27 mouse cellular contexts compared by ENCODE assay signal in genomic region chr3:75269978-75270377, GRCm38 (mm10). TPM values are rescaled to one million over a fixed set of nuclear protein-coding genes. Genes with fewer than 3 reads are reported as not detected.
DNase-seq lines count a peak whose midpoint lies in the region; ATAC-seq and TF ChIP-seq lines count a peak whose summit lies in the region.
"Had no signal": no experiment of that assay in that cellular context is flagged by ENCODE, and none has a peak within 500 bp of the region (broad histone marks: within the 10 kb centered on the region; RNA-seq: fewer than 3 reads in every experiment).

Gene Serpini2 (minus strand): TSS chr3:75270078.

- TF ChIP-seq EP300 in stomach, postnatal 0 days (optimal IDR thresholded peaks at IDR 0.05), result no peak

- no peak within 1 kb of the TSS for H3K9ac ChIP-seq in intestine, embryonic 15.5 days
- H3K9ac ChIP-seq in intestine, postnatal 0 days (ENCODE audit: low read depth, low read length), result no peak within 1 kb of the TSS
- H3K9ac ChIP-seq in stomach, embryonic 15.5 days, result no peak within 1 kb of the TSS
- H3K9ac ChIP-seq in stomach, postnatal 0 days (ENCODE audit: low read length), result no peak within 1 kb of the TSS
- no peak within 1 kb of the TSS for H3K9ac ChIP-seq in intestine, embryonic 16.5 days (ENCODE audit: low read depth, low read length)
- H3K9ac ChIP-seq in stomach, embryonic 16.5 days (ENCODE audit: low read length), result no peak within 1 kb of the TSS

- no peak within 1 kb of the TSS for H3K4me3 ChIP-seq in intestine, embryonic 15.5 days (replicated peaks)
- H3K4me3 ChIP-seq in intestine, postnatal 0 days (ENCODE audit: low read depth, low read length), result no peak within 1 kb of the TSS
- H3K4me3 ChIP-seq in stomach, embryonic 15.5 days (replicated peaks), result no peak within 1 kb of the TSS
- no peak within 1 kb of the TSS for H3K4me3 ChIP-seq in stomach, postnatal 0 days (ENCODE audit: low read depth, low read length)
- H3K4me3 ChIP-seq in intestine, embryonic 16.5 days (ENCODE audit: low read length), result no peak within 1 kb of the TSS
- H3K4me3 ChIP-seq in stomach, embryonic 16.5 days (replicated peaks; ENCODE audit: low read length), result no peak within 1 kb of the TSS

- H3K4me1 ChIP-seq in intestine, embryonic 15.5 days (replicated peaks), result no peaks in the 10 kb centered on the region
- H3K4me1 ChIP-seq in intestine, postnatal 0 days (replicated peaks; ENCODE audit: control insufficient read depth, insufficient read depth, low read length), result no peaks in the 10 kb centered on the region
- no peaks in the 10 kb centered on the region for H3K4me1 ChIP-seq in stomach, embryonic 15.5 days
- no peaks in the 10 kb centered on the region for H3K4me1 ChIP-seq in stomach, postnatal 0 days (replicated peaks; ENCODE audit: control insufficient read depth, insufficient read depth)
- H3K4me1 ChIP-seq in intestine, embryonic 16.5 days (ENCODE audit: control insufficient read depth, insufficient read depth, low read length), result no peaks in the 10 kb centered on the region
- H3K4me1 ChIP-seq in stomach, embryonic 16.5 days (ENCODE audit: control insufficient read depth, insufficient read depth, low read length), result no peaks in the 10 kb centered on the region

- H3K27ac ChIP-seq in intestine, embryonic 15.5 days, result no peak within 1 kb of the TSS
- H3K27ac ChIP-seq in intestine, postnatal 0 days (ENCODE audit: low read depth, low read length), result no peak within 1 kb of the TSS
- H3K27ac ChIP-seq in stomach, embryonic 15.5 days, result no peak within 1 kb of the TSS
- H3K27ac ChIP-seq in stomach, postnatal 0 days (replicated peaks), result no peak within 1 kb of the TSS
- H3K27ac ChIP-seq in intestine, embryonic 16.5 days (ENCODE audit: low read length), result no peak within 1 kb of the TSS
- H3K27ac ChIP-seq in stomach, embryonic 16.5 days (ENCODE audit: low read length), result no peak within 1 kb of the TSS

- H3K9me3 ChIP-seq in intestine, embryonic 15.5 days, result no peaks in the 10 kb centered on the region
- no peaks in the 10 kb centered on the region for H3K9me3 ChIP-seq in intestine, postnatal 0 days (ENCODE audit: control insufficient read depth)
- no peaks in the 10 kb centered on the region for H3K9me3 ChIP-seq in stomach, embryonic 15.5 days
- H3K9me3 ChIP-seq in stomach, postnatal 0 days (ENCODE audit: control insufficient read depth, low read length), result no peaks in the 10 kb centered on the region
- no peaks in the 10 kb centered on the region for H3K9me3 ChIP-seq in intestine, embryonic 16.5 days (ENCODE audit: control insufficient read depth, low read length)
- H3K9me3 ChIP-seq in stomach, embryonic 16.5 days (replicated peaks; ENCODE audit: control insufficient read depth, low read length), result no peaks in the 10 kb centered on the region
- H3K9me3 ChIP-seq: G1E had no signal

- no peak for DNase-seq in stomach, postnatal 0 days (ENCODE audit: low spot score)
- no peak for DNase-seq in kidney, postnatal 25 days
- DNase-seq: adrenal gland, adult 2 months; adrenal gland, adult 8-10 months; adrenal gland, postnatal 10 days; adrenal gland, postnatal 14 days; adrenal gland, postnatal 25 days; adrenal gland, postnatal 36 days; B cell, adult 2 months; cerebellum, adult 11 months; cerebellum, adult 11-12 months had no signal

- no peaks in the 10 kb centered on the region for H3K27me3 ChIP-seq in intestine, embryonic 15.5 days (replicated peaks)
- no peaks in the 10 kb centered on the region for H3K27me3 ChIP-seq in intestine, postnatal 0 days (replicated peaks; ENCODE audit: control insufficient read depth, insufficient read depth, low read length)
- no peaks in the 10 kb centered on the region for H3K27me3 ChIP-seq in stomach, embryonic 15.5 days (replicated peaks)
- no peaks in the 10 kb centered on the region for H3K27me3 ChIP-seq in stomach, postnatal 0 days (ENCODE audit: control insufficient read depth, insufficient read depth, low read length)
- no peaks in the 10 kb centered on the region for H3K27me3 ChIP-seq in intestine, embryonic 16.5 days (replicated peaks; ENCODE audit: control insufficient read depth, insufficient read depth, low read length)
- no peaks in the 10 kb centered on the region for H3K27me3 ChIP-seq in stomach, embryonic 16.5 days (ENCODE audit: control insufficient read depth, insufficient read depth, low read length)
- H3K27me3 ChIP-seq: CH12.LX had no signal

- WGBS in intestine, embryonic 15.5 days, result 77% methylated on average over 2 of the region's 2 CpGs
- WGBS in intestine, postnatal 0 days, result 76% methylated on average over 2 of the region's 2 CpGs
- WGBS in stomach, embryonic 15.5 days, result 71% methylated on average over 2 of the region's 2 CpGs
- 69% methylated on average over 2 of the region's 2 CpGs for WGBS in stomach, postnatal 0 days
- 78% methylated on average over 2 of the region's 2 CpGs for WGBS in intestine, embryonic 16.5 days
- 77% methylated on average over 2 of the region's 2 CpGs for WGBS in stomach, embryonic 16.5 days

- no peak within 1 kb of the TSS for H3K4me2 ChIP-seq in intestine, embryonic 15.5 days (replicated peaks)
- no peak within 1 kb of the TSS for H3K4me2 ChIP-seq in intestine, postnatal 0 days (replicated peaks; ENCODE audit: low read depth)
- H3K4me2 ChIP-seq in stomach, embryonic 15.5 days, result no peak within 1 kb of the TSS
- no peak within 1 kb of the TSS for H3K4me2 ChIP-seq in stomach, postnatal 0 days (replicated peaks; ENCODE audit: low read depth)
- no peak within 1 kb of the TSS for H3K4me2 ChIP-seq in intestine, embryonic 16.5 days (ENCODE audit: low read depth, low read length)
- H3K4me2 ChIP-seq in stomach, embryonic 16.5 days (ENCODE audit: low read depth, low read length), result no peak within 1 kb of the TSS

- H3K36me3 ChIP-seq in intestine, embryonic 15.5 days, result no peaks in the 10 kb centered on the region
- no peaks in the 10 kb centered on the region for H3K36me3 ChIP-seq in intestine, postnatal 0 days (ENCODE audit: control insufficient read depth, insufficient read depth)
- no peaks in the 10 kb centered on the region for H3K36me3 ChIP-seq in stomach, embryonic 15.5 days
- no peaks in the 10 kb centered on the region for H3K36me3 ChIP-seq in stomach, postnatal 0 days (ENCODE audit: control insufficient read depth, insufficient read depth, low read length)
- no peaks in the 10 kb centered on the region for H3K36me3 ChIP-seq in intestine, embryonic 16.5 days (ENCODE audit: control insufficient read depth, insufficient read depth, low read length)
- no peaks in the 10 kb centered on the region for H3K36me3 ChIP-seq in stomach, embryonic 16.5 days (ENCODE audit: control insufficient read depth, insufficient read depth, low read length)
- H3K36me3 ChIP-seq: G1E had no signal

- no peak for TF ChIP-seq CTCF in intestine, postnatal 0 days (IDR thresholded peaks at IDR 0.05; ENCODE audit: low read depth)
- TF ChIP-seq CTCF in stomach, postnatal 0 days (IDR thresholded peaks at IDR 0.05; ENCODE audit: low read depth), result no peak

- ATAC-seq in intestine, embryonic 15.5 days, result no peak
- no peak for ATAC-seq in intestine, postnatal 0 days
- ATAC-seq in stomach, embryonic 15.5 days (ENCODE audit: insufficient read depth, low FRiP score, low read depth), result no peak; the same call in 1 of the 2 replicates
- ATAC-seq in stomach, postnatal 0 days (ENCODE audit: low FRiP score, low TSS enrichment), result no peak
- ATAC-seq in intestine, embryonic 16.5 days, result no peak
- no peak for ATAC-seq in stomach, embryonic 16.5 days (ENCODE audit: insufficient read depth, low FRiP score)
- no peak for ATAC-seq in megakaryocyte-erythroid progenitor cell, adult 5-6 weeks (replicated peaks; ENCODE audit: low FRiP score, low TSS enrichment, poor library complexity, severe bottlenecking)
- ATAC-seq: activated CD4-positive, CD25-positive, alpha-beta regulatory T cell, adult 4 months; CD4-positive, CD25-positive, alpha-beta regulatory T cell, adult 4 months; Patski had no signal

RNA-seq across cellular contexts. Expression of gene Serpini2, which starts in this region (rescaled TPM):
- 24.2 and 38.8 TPM in 2 replicates for polyA plus RNA-seq in intestine, embryonic 15.5 days (2015; fragmentation: Nextera tagmentation; extraction: Ambion mirVana)
- 0.10 and 0.21 TPM in 2 replicates for polyA plus RNA-seq in intestine, postnatal 0 days (2015; fragmentation: Nextera tagmentation; extraction: Ambion mirVana)
- 48.5 and 81.8 TPM in 2 replicates for polyA plus RNA-seq in stomach, embryonic 15.5 days (2015; fragmentation: Nextera tagmentation; extraction: Ambion mirVana)
- polyA plus RNA-seq in stomach, postnatal 0 days (2015; fragmentation: Nextera tagmentation; extraction: Ambion mirVana), result 0.08 and 0.15 TPM in 2 replicates
- polyA plus RNA-seq in intestine, embryonic 16.5 days (2015; fragmentation: Nextera tagmentation; extraction: Ambion mirVana), result 27.2 and 30.6 TPM in 2 replicates
- 45.2 and 54.8 TPM in 2 replicates for polyA plus RNA-seq in stomach, embryonic 16.5 days (2015; fragmentation: Nextera tagmentation; extraction: Ambion mirVana)
- not detected in 2 replicates for total RNA-seq in megakaryocyte-erythroid progenitor cell, adult 5-6 weeks (2014; fragmentation: Nextera tagmentation)
- total RNA-seq in megakaryocyte-erythroid progenitor cell, adult 5-6 weeks (2017), result not detected in 2 replicates
- total RNA-seq: adrenal gland, adult 18-20 months; adrenal gland, adult 2 months; adrenal gland, adult 8-10 months; adrenal gland, postnatal 10 days; adrenal gland, postnatal 14 days; adrenal gland, postnatal 25 days; adrenal gland, postnatal 36 days; CH12.LX; ES-E14; MEL had no signal
- polyA plus RNA-seq: activated CD4-positive, CD25-positive, alpha-beta regulatory T cell, adult 4 months; adrenal gland, adult 2 months; brain, embryonic 14.5 days; C2C12; CD4-positive, CD25-positive, alpha-beta regulatory T cell, adult 4 months; G1E; Patski had no signal

Comparison
In these comparisons a context has a peak if more than half of its experiments do, and no peak if none do; other contexts are left out.
1. RNA of gene Serpini2 (polyA plus RNA-seq): 45.2 to 54.8 TPM in stomach, embryonic 16.5 days, 48.5 to 81.8 TPM in stomach, embryonic 15.5 days, 27.2 to 30.6 TPM in intestine, embryonic 16.5 days and 24.2 to 38.8 TPM in intestine, embryonic 15.5 days; 0.08 to 0.15 TPM in stomach, postnatal 0 days and 0.10 to 0.21 TPM in intestine, postnatal 0 days; every median in the first group is over 10 times any median in the second.